Mouse (Mus musculus): ENCODE data around the gene Wdr59.
A peak's percentile ranks its signal among the peaks of the same experiment; 100 is the strongest.
"Not testable (repeated sequence)": the region's sequence is repeated elsewhere in the genome, so short reads cannot be mapped to it uniquely, and the experiment has no call there.

Gene Wdr59

DNA sequence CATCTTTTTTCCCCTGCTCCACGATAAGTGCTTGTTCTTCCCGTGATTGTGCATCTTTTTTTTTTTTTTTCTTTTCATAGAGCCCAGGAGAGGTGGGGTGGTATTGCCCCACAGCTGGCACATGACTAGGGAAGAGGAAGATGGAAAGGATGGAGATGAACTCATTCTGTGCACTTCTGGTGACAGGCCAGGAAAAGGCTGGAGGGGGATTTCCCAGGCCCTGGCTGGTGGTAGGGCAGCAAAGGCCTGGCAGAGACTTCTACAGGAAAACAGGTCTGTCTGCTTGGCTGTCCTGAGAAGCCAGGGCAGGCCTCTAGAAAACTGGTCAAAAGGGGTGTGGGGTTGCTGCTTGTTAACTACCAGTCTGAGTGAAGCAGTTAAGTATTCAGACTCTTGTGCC lies 16.3 kb upstream of the Wdr59 start:
- no peak for DNase-seq (ENCODE audit: low read depth, low spot score)

DNA sequence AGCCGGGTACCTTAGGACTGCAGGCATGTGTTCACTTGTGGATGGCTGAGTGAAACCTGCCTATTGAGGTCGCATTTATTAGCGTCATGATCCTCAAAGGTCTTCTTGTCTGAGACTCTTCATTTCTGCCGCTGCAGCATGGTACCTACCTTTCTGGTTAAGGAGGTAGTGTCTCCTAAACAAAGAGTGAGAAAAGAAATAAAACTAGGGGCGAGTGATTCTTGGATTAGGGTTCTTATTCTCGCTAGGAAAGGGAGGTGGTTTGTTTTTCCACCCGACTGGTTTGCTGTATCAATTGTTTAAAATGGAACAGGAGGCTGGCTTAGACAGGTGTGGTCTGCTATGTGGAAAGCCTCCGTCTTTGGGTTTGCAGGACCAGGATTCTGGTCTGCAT lies 15.9 kb upstream of the Wdr59 start:
- DNase-seq (ENCODE audit: low read depth, low spot score), result no peak

DNA sequence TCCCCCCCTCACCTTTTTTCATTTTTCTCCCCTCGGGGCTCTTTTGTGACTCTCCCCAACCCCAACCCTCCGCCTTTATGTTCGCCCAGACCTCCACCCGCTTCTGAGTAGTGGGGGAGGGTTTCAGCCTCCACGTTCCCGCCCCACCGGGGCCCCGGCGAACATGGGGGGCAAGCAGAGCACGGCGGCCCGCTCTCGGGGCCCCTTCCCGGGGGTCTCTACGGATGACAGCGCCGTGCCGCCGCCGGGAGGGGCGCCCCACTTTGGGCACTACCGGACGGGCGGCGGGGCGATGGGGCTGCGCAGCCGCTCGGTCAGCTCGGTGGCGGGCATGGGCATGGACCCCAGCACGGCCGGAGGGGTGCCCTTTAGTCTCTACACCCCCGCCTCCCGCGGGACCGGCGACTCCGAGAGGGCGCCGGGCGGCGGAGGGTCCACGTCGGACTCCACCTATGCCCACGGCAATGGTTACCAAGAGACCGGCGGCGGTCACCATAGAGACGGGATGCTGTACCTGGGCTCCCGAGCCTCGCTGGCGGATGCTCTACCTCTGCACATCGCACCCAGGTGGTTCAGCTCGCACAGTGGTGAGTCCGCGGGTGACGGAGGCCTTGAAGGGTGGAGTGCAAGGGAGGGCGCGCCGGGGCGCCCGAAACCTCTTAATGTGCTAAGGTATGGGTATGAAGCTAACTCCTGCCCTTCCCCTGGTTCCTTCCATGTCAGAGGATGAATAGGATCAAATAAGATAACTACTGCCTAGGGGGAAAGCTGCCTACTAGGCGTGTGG lies 15.3 kb upstream of the Wdr59 start:
- DNase-seq (ENCODE audit: low read depth, low spot score), result no peak

- no peak for DNase-seq (ENCODE audit: low read depth, low spot score)
These were observed 14.4 kb upstream of the Wdr59 start, which contains the start of gene Znrf1 for GRCm38 (mm10) chr8:111536031-111536977. Gene Znrf1, plus strand, starts transcription at chr8:111536097.

DNA sequence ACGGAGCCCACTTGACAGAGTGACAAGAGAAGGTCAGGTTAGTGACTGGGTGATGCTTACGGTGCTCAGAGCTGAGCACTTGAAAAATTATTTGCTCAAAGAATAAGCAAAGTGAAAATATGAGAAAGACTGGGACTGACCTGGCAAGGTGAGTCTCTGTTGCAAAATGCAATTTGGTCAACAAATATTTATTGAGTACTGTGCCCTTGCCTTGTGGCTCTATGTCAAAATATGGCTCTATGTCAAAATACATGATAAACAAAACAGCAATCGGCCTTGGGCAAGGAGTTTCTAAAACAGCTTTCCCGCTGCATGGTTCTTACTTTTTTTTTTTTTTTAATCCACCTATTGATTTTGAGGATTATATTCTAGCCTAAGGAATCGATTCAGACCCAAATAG lies 13.6 kb upstream of the Wdr59 start:
- no peak for DNase-seq (ENCODE audit: low read depth, low spot score)

DNA sequence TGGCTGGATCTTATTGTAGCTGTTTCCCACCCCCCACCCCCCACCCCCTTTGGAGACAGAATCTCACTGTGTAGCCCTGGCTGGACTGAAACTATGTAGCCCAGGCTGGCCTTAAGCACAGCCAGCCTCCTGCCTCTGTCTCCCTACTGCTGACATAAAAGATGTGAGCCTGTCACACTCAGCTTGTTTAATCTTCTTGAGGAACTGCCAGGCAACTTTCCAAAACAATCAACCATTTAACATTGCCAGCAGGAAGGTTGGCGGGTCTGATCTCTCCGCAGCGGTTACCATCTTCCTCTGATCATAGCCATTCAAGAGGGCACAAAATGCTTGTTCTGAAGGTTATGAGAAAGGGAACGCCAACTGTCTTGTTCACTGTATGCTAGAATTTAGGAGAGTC lies 11.6 kb upstream of the Wdr59 start:
- no peak for DNase-seq (ENCODE audit: low read depth, low spot score)

- no peak for DNase-seq (ENCODE audit: low read depth, low spot score)
These were observed 9.7 kb upstream of the Wdr59 start for GRCm38 (mm10) chr8:111531621-111532020.

DNA sequence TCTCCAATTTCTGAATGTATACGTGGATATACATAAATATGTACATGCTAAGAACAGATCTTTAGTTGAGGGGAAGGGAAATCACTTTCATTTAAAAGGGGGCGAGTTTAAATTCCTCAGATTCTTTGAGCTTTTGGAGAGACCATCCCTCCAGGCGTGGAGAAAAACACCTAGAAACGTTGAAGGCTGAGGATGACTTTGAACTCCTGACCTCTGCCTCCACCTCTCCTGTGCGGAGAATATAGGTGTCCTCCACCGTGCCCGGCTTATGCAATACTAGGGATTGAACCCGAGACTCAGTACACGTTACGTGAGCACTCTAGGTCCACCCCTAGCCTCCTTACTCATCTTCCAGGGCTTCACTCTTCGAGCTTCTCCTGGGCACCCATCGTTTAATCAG lies 9.3 kb upstream of the Wdr59 start:
- DNase-seq (ENCODE audit: low read depth, low spot score), result no peak

- no peak for DNase-seq (ENCODE audit: low read depth, low spot score)
These were observed 6.2 kb upstream of the Wdr59 start for GRCm38 (mm10) chr8:111528071-111528470.

GRCm38 (mm10) chr8:111527149-111527548 lies 5.3 kb upstream of the Wdr59 start:
- no peak for DNase-seq (ENCODE audit: low read depth, low spot score)

- DNase-seq (ENCODE audit: low read depth, low spot score), result no peak
These were observed 4.6 kb upstream of the Wdr59 start for GRCm38 (mm10) chr8:111526403-111527024.

- no peak for DNase-seq (ENCODE audit: low read depth, low spot score)
These were observed 4.4 kb downstream of the Wdr59 start for GRCm38 (mm10) chr8:111517466-111517865.

- no peak for DNase-seq (ENCODE audit: low read depth, low spot score)
These were observed 5.3 kb downstream of the Wdr59 start for GRCm38 (mm10) chr8:111516451-111517035.

GRCm38 (mm10) chr8:111513446-111513845 lies 8.4 kb downstream of the Wdr59 start:
- no peak for DNase-seq (ENCODE audit: low read depth, low spot score)

- DNase-seq (ENCODE audit: low read depth, low spot score), result peak; percentile 66
These were observed 9.0 kb downstream of the Wdr59 start for GRCm38 (mm10) chr8:111512941-111513340.

DNA sequence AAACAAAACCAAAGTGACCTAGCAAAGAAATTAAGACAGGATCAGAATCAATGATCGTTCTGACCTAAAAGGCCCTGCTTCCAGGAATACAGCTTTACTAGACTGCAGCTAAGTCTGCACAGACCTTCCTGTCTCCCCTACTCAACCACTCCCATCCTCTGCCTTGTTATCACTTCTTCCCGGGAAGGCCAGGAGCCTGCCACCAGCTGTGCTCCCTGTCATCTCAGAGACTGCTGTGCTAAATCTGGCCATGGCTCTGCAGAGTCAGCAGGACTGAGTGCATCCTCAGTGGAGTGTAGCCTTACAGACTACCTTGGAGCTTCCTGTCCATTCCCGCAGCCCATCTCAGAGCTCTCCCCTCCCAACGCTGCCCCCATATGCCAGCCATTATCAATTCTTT lies 11.5 kb downstream of the Wdr59 start:
- DNase-seq (ENCODE audit: low read depth, low spot score), result no peak

DNA sequence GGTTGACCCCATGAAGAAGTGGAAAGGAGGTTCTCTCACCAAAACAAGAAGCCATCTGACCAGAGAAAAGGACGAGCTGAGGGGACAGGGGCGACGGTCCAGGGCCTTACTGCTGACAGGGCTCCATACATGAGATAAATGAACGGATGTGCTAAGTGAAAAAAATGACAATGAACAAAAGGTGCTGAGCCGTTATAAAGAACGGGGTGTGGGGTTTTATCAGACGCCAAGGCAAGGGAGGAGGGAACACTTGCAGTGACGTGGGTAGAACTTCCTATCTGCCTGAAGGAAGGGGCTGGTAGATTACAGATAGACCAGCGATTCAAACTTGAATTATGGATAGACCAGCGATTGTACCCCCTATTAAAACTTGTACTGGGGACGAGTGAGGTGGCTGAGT lies 12.6 kb downstream of the Wdr59 start:
- no peak for DNase-seq (ENCODE audit: low read depth, low spot score)

DNA sequence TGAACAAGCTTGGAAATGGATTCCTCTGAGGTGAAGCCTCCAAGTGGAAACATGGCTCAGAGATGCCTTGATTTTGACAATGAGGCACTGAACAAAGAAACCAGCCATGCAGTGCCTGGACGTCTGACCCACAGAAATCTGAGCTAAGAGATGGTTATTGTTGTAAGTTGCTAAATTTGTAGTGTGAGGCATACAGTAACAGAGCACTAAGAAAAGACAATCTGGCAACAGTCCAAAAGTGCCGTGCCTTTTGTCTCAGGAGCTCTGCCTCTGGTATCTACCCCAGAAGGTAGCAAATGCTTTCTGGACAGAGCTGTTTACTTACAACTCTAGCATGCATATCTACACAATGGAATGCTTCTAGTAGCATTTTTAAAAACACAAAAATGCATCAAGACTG lies 13.3 kb downstream of the Wdr59 start:
- DNase-seq (ENCODE audit: low read depth, low spot score), result no peak

GRCm38 (mm10) chr8:111501724-111502464 lies 20.0 kb downstream of the Wdr59 start:
- no peak for DNase-seq (ENCODE audit: low read depth, low spot score)

GRCm38 (mm10) chr8:111498249-111498648 lies 23.6 kb downstream of the Wdr59 start:
- not testable (repeated sequence) for DNase-seq (ENCODE audit: low read depth, low spot score)

DNA sequence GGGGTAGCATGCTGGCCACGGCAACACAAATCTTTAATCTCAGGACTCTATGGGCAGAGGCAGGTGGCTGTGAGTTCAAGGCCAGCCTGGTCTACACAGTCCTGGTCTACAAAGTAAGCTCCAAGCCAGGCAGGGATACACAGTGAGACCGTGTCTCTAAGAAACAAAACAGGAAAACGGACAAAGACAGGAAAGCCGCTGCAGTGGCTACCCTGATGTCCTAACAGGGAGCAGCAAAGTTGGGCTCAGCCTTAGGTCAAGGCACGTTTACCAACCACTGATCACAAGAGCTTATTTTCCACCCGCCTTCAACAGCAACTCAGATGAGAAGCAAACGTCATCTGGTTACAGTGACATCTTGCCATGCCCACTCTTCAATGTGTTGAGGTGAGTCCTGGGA lies 25.6 kb downstream of the Wdr59 start:
- no peak for DNase-seq (ENCODE audit: low read depth, low spot score)
